Mouse (Mus musculus): Measurements from ENCODE around the gene Tab1. TPM values are rescaled to one million over a fixed set of nuclear protein-coding genes. Genes with fewer than 3 reads are reported as not detected.

Tab1 gene
- polyA plus RNA-seq, 1 experiment: 33.6 TPM

GRCm38 (mm10) chr15:80092599-80092998, 40.3 kb upstream of the Tab1 start:
- no peak for TF ChIP-seq CTCF (IDR thresholded peaks at IDR 0.05; ENCODE audit: extremely low read depth, insufficient read depth, low read length)
- TF ChIP-seq POLR2A (IDR thresholded peaks at IDR 0.05; ENCODE audit: extremely low read depth, insufficient read depth, low read length): no peak
- Histone ChIP-seq H3K27ac (ENCODE audit: insufficient read depth, low read length) (peak overlapping the region; percentile 97; the same call in 1 of the 2 replicates), H3K4me3 (ENCODE audit: insufficient read depth, low read length) (peak overlapping the region; percentile 98), H3K4me1 (ENCODE audit: control insufficient read depth, insufficient read depth, low read length) (peaks cover 7% of the 10 kb centered on the region)

- peaks cover 9% of the 10 kb centered on the region for H3K4me1 ChIP-seq (ENCODE audit: control insufficient read depth, insufficient read depth, low read length)
- H3K4me3 ChIP-seq (ENCODE audit: insufficient read depth, low read length): no peak overlapping the region
- no peak overlapping the region for H3K27ac ChIP-seq (ENCODE audit: insufficient read depth, low read length)
- TF ChIP-seq POLR2A (IDR thresholded peaks at IDR 0.05; ENCODE audit: extremely low read depth, insufficient read depth, low read length): no peak
- TF ChIP-seq CTCF (IDR thresholded peaks at IDR 0.05; ENCODE audit: extremely low read depth, insufficient read depth, low read length): no peak
Observed at GRCm38 (mm10) chr15:80094201-80094600, 38.7 kb upstream of the Tab1 start.

GRCm38 (mm10) chr15:80095596-80095995, 37.3 kb upstream of the Tab1 start:
- Histone ChIP-seq H3K4me3 (ENCODE audit: insufficient read depth, low read length) (no peak overlapping the region), H3K27ac (ENCODE audit: insufficient read depth, low read length) (no peak overlapping the region), H3K4me1 (ENCODE audit: control insufficient read depth, insufficient read depth, low read length) (peaks cover 15% of the 10 kb centered on the region)
- TF ChIP-seq CTCF (IDR thresholded peaks at IDR 0.05; ENCODE audit: extremely low read depth, insufficient read depth, low read length) (no peak), POLR2A (IDR thresholded peaks at IDR 0.05; ENCODE audit: extremely low read depth, insufficient read depth, low read length) (no peak)

- H3K27ac ChIP-seq (ENCODE audit: insufficient read depth, low read length): peak overlapping the region; percentile 55; the same call in 1 of the 2 replicates
- H3K4me1 ChIP-seq (ENCODE audit: control insufficient read depth, insufficient read depth, low read length): peaks cover 16% of the 10 kb centered on the region
- TF ChIP-seq POLR2A (IDR thresholded peaks at IDR 0.05; ENCODE audit: extremely low read depth, insufficient read depth, low read length) (no peak), CTCF (IDR thresholded peaks at IDR 0.05; ENCODE audit: extremely low read depth, insufficient read depth, low read length) (no peak)
- H3K4me3 ChIP-seq (ENCODE audit: insufficient read depth, low read length): no peak overlapping the region
Observed at GRCm38 (mm10) chr15:80096406-80096805, 36.5 kb upstream of the Tab1 start.

GRCm38 (mm10) chr15:80096946-80097881, 35.7 kb upstream of the Tab1 start:
- TF ChIP-seq POLR2A (IDR thresholded peaks at IDR 0.05; ENCODE audit: extremely low read depth, insufficient read depth, low read length): no peak
- no peak for TF ChIP-seq CTCF (IDR thresholded peaks at IDR 0.05; ENCODE audit: extremely low read depth, insufficient read depth, low read length)
- Histone ChIP-seq H3K27ac (ENCODE audit: insufficient read depth, low read length) (peak overlapping the region; percentile 55; the same call in 1 of the 2 replicates), H3K4me3 (ENCODE audit: insufficient read depth, low read length) (no peak overlapping the region), H3K4me1 (ENCODE audit: control insufficient read depth, insufficient read depth, low read length) (peaks cover 18% of the 10 kb centered on the region)

- Histone ChIP-seq H3K4me3 (ENCODE audit: insufficient read depth, low read length) (no peak overlapping the region), H3K27ac (ENCODE audit: insufficient read depth, low read length) (peak overlapping the region; percentile 52), H3K4me1 (ENCODE audit: control insufficient read depth, insufficient read depth, low read length) (peaks cover 19% of the 10 kb centered on the region)
- TF ChIP-seq CTCF (IDR thresholded peaks at IDR 0.05; ENCODE audit: extremely low read depth, insufficient read depth, low read length) (no peak), POLR2A (IDR thresholded peaks at IDR 0.05; ENCODE audit: extremely low read depth, insufficient read depth, low read length) (no peak)
Observed at GRCm38 (mm10) chr15:80097999-80098461, 34.9 kb upstream of the Tab1 start.

- peak overlapping the region; percentile 41 for H3K27ac ChIP-seq (ENCODE audit: insufficient read depth, low read length)
- TF ChIP-seq CTCF (IDR thresholded peaks at IDR 0.05; ENCODE audit: extremely low read depth, insufficient read depth, low read length): no peak
- TF ChIP-seq POLR2A (IDR thresholded peaks at IDR 0.05; ENCODE audit: extremely low read depth, insufficient read depth, low read length): no peak
- H3K4me1 ChIP-seq (ENCODE audit: control insufficient read depth, insufficient read depth, low read length): peaks cover 19% of the 10 kb centered on the region
- no peak overlapping the region for H3K4me3 ChIP-seq (ENCODE audit: insufficient read depth, low read length)
Observed at GRCm38 (mm10) chr15:80098809-80099208, 34.1 kb upstream of the Tab1 start.

GRCm38 (mm10) chr15:80099477-80099876, 33.5 kb upstream of the Tab1 start:
- TF ChIP-seq POLR2A (IDR thresholded peaks at IDR 0.05; ENCODE audit: extremely low read depth, insufficient read depth, low read length) (no peak), CTCF (IDR thresholded peaks at IDR 0.05; ENCODE audit: extremely low read depth, insufficient read depth, low read length) (no peak)
- Histone ChIP-seq H3K27ac (ENCODE audit: insufficient read depth, low read length) (0 out of 2 replicates have a peak overlapping the region, but pooled peaks have one; percentile 38), H3K4me1 (ENCODE audit: control insufficient read depth, insufficient read depth, low read length) (peaks cover 19% of the 10 kb centered on the region), H3K4me3 (ENCODE audit: insufficient read depth, low read length) (no peak overlapping the region)

GRCm38 (mm10) chr15:80100196-80100595, 32.7 kb upstream of the Tab1 start:
- TF ChIP-seq POLR2A (IDR thresholded peaks at IDR 0.05; ENCODE audit: extremely low read depth, insufficient read depth, low read length) (no peak), CTCF (IDR thresholded peaks at IDR 0.05; ENCODE audit: extremely low read depth, insufficient read depth, low read length) (no peak)
- no peak overlapping the region for H3K4me3 ChIP-seq (ENCODE audit: insufficient read depth, low read length)
- 0 out of 2 replicates have a peak overlapping the region, but pooled peaks have one; percentile 35 for H3K27ac ChIP-seq (ENCODE audit: insufficient read depth, low read length)
- peaks cover 21% of the 10 kb centered on the region for H3K4me1 ChIP-seq (ENCODE audit: control insufficient read depth, insufficient read depth, low read length)

Data from cortical plate, adult 2 months (tissue).